9 mouse cellular contexts compared by ENCODE assay signal in genomic region chr19:60789452-60789851, GRCm38 (mm10). TPM values are rescaled to one million over a fixed set of nuclear protein-coding genes. Genes with fewer than 3 reads are reported as not detected.
DNase-seq lines count a peak whose midpoint lies in the region; ATAC-seq lines count a peak whose summit lies in the region.
"Had no signal": no experiment of that assay in that cellular context is flagged by ENCODE, and none has a peak within 500 bp of the region (broad histone marks: within the 10 kb centered on the region; RNA-seq: fewer than 3 reads in every experiment).

No protein-coding gene starts in this region.

- DNase-seq in heart, embryonic 10.5 days (ENCODE audit: low spot score), result no peak
- no peak for DNase-seq in heart, adult 9 months (ENCODE audit: low spot score in 2 of 2)
- DNase-seq in CD4-positive helper T cell, adult 2 months (ENCODE audit: low read depth, low spot score), result peak; percentile 41
- DNase-seq in forebrain, embryonic 14.5 days (ENCODE audit: low spot score), result no peak
- no peak for DNase-seq in layer of hippocampus, postnatal 25 days (ENCODE audit: extremely low spot score in 1 of 2, low spot score in 1 of 2)
- DNase-seq in thymus, postnatal 25 days, result no peak
- no peak for DNase-seq in kidney, adult 8-10 months

- no peaks in the 10 kb centered on the region for H3K36me3 ChIP-seq in heart, embryonic 10.5 days
- no peaks in the 10 kb centered on the region for H3K36me3 ChIP-seq in forebrain, embryonic 14.5 days (ENCODE audit: control insufficient read depth, insufficient read depth, low read length)
- H3K36me3 ChIP-seq in liver, embryonic 15.5 days (replicated peaks), result peaks cover 3% of the 10 kb centered on the region; the same call in 1 of the 2 replicates

- H3K4me1 ChIP-seq in heart, embryonic 10.5 days, result peaks cover 8% of the 10 kb centered on the region
- peaks cover 9% of the 10 kb centered on the region; the same call in 1 of the 2 replicates for H3K4me1 ChIP-seq in forebrain, embryonic 14.5 days (ENCODE audit: control insufficient read depth, insufficient read depth, low read length)
- peaks cover 36% of the 10 kb centered on the region for H3K4me1 ChIP-seq in liver, embryonic 15.5 days (replicated peaks)

- no peak for ATAC-seq in forebrain, embryonic 14.5 days
- no peak for ATAC-seq in liver, embryonic 15.5 days (ENCODE audit: insufficient read depth)

- WGBS in heart, embryonic 10.5 days, result 2% methylated on average over 7 of the region's 7 CpGs
- 1% methylated on average over 7 of the region's 7 CpGs for WGBS in forebrain, embryonic 14.5 days
- 0% methylated on average over 7 of the region's 7 CpGs for WGBS in liver, embryonic 15.5 days (ENCODE audit: insufficient replicate concordance)

- H3K9ac ChIP-seq in forebrain, embryonic 14.5 days (ENCODE audit: low read length), result peak overlapping the region; percentile 99
- peak overlapping the region; percentile 99 for H3K9ac ChIP-seq in liver, embryonic 15.5 days

- H3K9me3 ChIP-seq in heart, embryonic 10.5 days, result no peaks in the 10 kb centered on the region
- H3K9me3 ChIP-seq in forebrain, embryonic 14.5 days (replicated peaks; ENCODE audit: control insufficient read depth, low read length), result no peaks in the 10 kb centered on the region
- H3K9me3 ChIP-seq in liver, embryonic 15.5 days (replicated peaks), result no peaks in the 10 kb centered on the region

- no peaks in the 10 kb centered on the region for H3K27me3 ChIP-seq in heart, embryonic 10.5 days (ENCODE audit: insufficient read depth, poor library complexity, severe bottlenecking)
- H3K27me3 ChIP-seq in forebrain, embryonic 14.5 days (replicated peaks; ENCODE audit: control insufficient read depth, insufficient read depth, low read length), result no peaks in the 10 kb centered on the region
- no peaks in the 10 kb centered on the region for H3K27me3 ChIP-seq in liver, embryonic 15.5 days
- H3K27me3 ChIP-seq: Patski had no signal

- H3K4me2 ChIP-seq in forebrain, embryonic 14.5 days (ENCODE audit: low read length), result peak overlapping the region; percentile 85
- H3K4me2 ChIP-seq in liver, embryonic 15.5 days, result peak overlapping the region; percentile 95

- H3K4me3 ChIP-seq in heart, embryonic 10.5 days, result peak overlapping the region; percentile 98
- peak overlapping the region; percentile 99 for H3K4me3 ChIP-seq in forebrain, embryonic 14.5 days (ENCODE audit: low read depth, low read length)
- peak overlapping the region; percentile 100 for H3K4me3 ChIP-seq in liver, embryonic 15.5 days (replicated peaks)

- H3K27ac ChIP-seq in heart, embryonic 10.5 days, result peak overlapping the region; percentile 100
- 0 out of 2 replicates have a peak overlapping the region, but pooled peaks have one; percentile 96 for H3K27ac ChIP-seq in forebrain, embryonic 14.5 days (ENCODE audit: low read depth, low read length)
- H3K27ac ChIP-seq in liver, embryonic 15.5 days (replicated peaks), result peak overlapping the region; percentile 99

RNA-seq across cellular contexts. Expression of gene Eif3a, which starts 1.0 kb away (rescaled TPM):
- polyA plus RNA-seq in heart, embryonic 10.5 days (2016; fragmentation: Nextera tagmentation; extraction: Ambion mirVana), result 135 and 153 TPM in 2 replicates
- polyA plus RNA-seq in forebrain, embryonic 14.5 days (2014; fragmentation: Nextera tagmentation; extraction: Ambion mirVana), result 107 and 115 TPM in 2 replicates
- 74.9 and 78.5 TPM in 2 replicates for polyA plus RNA-seq in liver, embryonic 15.5 days (2015; fragmentation: Nextera tagmentation; extraction: Ambion mirVana)
- total RNA-seq in layer of hippocampus, postnatal 25 days (2021), result 100 to 1,000 TPM in 1 of 2 experiments, 10 to 100 TPM in 1; 88.6 to 103 TPM

RNA-seq across cellular contexts. Expression of gene Fam45a, which starts 21.9 kb away (rescaled TPM):
- polyA plus RNA-seq in heart, embryonic 10.5 days (2016; fragmentation: Nextera tagmentation; extraction: Ambion mirVana), result 28.5 and 30.6 TPM in 2 replicates
- 49.7 and 54.1 TPM in 2 replicates for polyA plus RNA-seq in forebrain, embryonic 14.5 days (2014; fragmentation: Nextera tagmentation; extraction: Ambion mirVana)
- polyA plus RNA-seq in liver, embryonic 15.5 days (2015; fragmentation: Nextera tagmentation; extraction: Ambion mirVana), result 20.2 and 20.9 TPM in 2 replicates
- 10 to 100 TPM; 40.3 to 47.3 TPM for total RNA-seq in layer of hippocampus, postnatal 25 days (2021)

RNA-seq across cellular contexts. Expression of gene Nanos1, which starts 33.7 kb away (rescaled TPM):
- 1.1 and 1.2 TPM in 2 replicates for polyA plus RNA-seq in heart, embryonic 10.5 days (2016; fragmentation: Nextera tagmentation; extraction: Ambion mirVana)
- polyA plus RNA-seq in forebrain, embryonic 14.5 days (2014; fragmentation: Nextera tagmentation; extraction: Ambion mirVana), result 16.1 and 16.3 TPM in 2 replicates
- polyA plus RNA-seq in liver, embryonic 15.5 days (2015; fragmentation: Nextera tagmentation; extraction: Ambion mirVana), result 1.2 and 1.3 TPM in 2 replicates
- total RNA-seq in layer of hippocampus, postnatal 25 days (2021), result 10 to 100 TPM; 16.8 to 17.4 TPM
